Mouse (Mus musculus) forebrain, embryonic 12.5 days (tissue): ENCODE data around the gene Bad. TPM values are rescaled to one million over a fixed set of nuclear protein-coding genes. Genes with fewer than 3 reads are reported as not detected.
"Not testable (repeated sequence)": the region's sequence is repeated elsewhere in the genome, so short reads cannot be mapped to it uniquely, and the experiment has no call there.

ENCODE experiments used
- ATAC-seq: fragments of 200-750 bp; cut with Nextera tagmentation; 2 replicates; pipeline ENCODE4 v1.8.0; 2017; ENCODE audit warnings: moderate TSS enrichment; ENCODE audit not compliant: low FRiP score
- H3K27ac ChIP-seq: fragments of 300-500 bp; sonication (generic); 2 replicates; pipeline ENCODE4 v1.5.1; 2016; ENCODE audit warnings: mild to moderate bottlenecking
- H3K27me3 ChIP-seq: fragments of 300-500 bp; sonication (generic); 2 replicates; pipeline ENCODE4 v1.6.1; 2016; ENCODE audit warnings: mild to moderate bottlenecking
- H3K36me3 ChIP-seq: fragments of 300-500 bp; sonication (generic); replicated peaks from 2 replicates; pipeline ENCODE4 v1.6.1; 2016; ENCODE audit warnings: mild to moderate bottlenecking
- H3K4me1 ChIP-seq: fragments of 300-500 bp; sonication (generic); 2 replicates; pipeline ENCODE4 v1.6.1; 2016
- H3K4me2 ChIP-seq: fragments of 300-500 bp; sonication (generic); 2 replicates; pipeline ENCODE4 v1.6.1; 2016; ENCODE audit warnings: mild to moderate bottlenecking, moderate library complexity
- H3K4me3 ChIP-seq: fragments of 300-500 bp; sonication (generic); replicated peaks from 2 replicates; pipeline ENCODE4 v1.5.1; 2016; ENCODE audit warnings: mild to moderate bottlenecking
- H3K9ac ChIP-seq: fragments of 300-500 bp; sonication (generic); 2 replicates; pipeline ENCODE4 v1.6.1; 2016; ENCODE audit warnings: mild to moderate bottlenecking
- H3K9me3 ChIP-seq: fragments of 300-500 bp; sonication (generic); 2 replicates; pipeline ENCODE4 v1.6.1; 2016
- WGBS: fragments of 180-500 bp; shearing (Covaris S2); methylation state at CpG from one replicate; pipeline ENCODE4 v1.1.7; 2016; 5-methylcytosine and 5-hydroxymethylcytosine counted together
- polyA plus RNA-seq: library from polyadenylated mRNA; unstranded; fragments of >200 nt; fragmentation: Nextera tagmentation; extraction: Ambion mirVana; gene quantifications from 2 replicates; pipeline ENCODE4 v1.2.1, GENCODE M21; 2016

The Bad gene
- polyA plus RNA-seq, 1 experiment from 2014 or later: 65.3 TPM

DNA sequence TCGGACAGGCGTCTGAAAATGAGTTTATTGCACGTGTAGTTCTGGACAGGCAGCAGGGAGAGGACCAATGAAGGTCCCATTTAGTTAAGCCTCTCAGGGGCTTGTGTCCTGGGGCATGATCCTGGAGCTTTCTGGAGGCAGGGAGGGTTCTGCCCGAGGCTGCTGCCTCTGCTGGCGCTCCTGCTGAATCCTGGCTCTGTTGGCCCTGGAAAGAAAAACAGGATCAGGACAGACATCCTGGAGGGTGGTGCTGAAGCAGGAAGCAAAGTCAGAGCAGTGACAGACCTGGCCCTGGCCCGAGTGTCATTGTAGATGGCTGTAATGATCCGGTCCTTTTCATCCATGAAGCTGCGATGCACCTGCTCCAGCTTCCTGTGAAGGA lies 46.2 kb downstream of the Bad start:
- peak overlapping the region; percentile 85 for H3K27ac ChIP-seq
- peaks cover 15% of the 10 kb centered on the region for H3K36me3 ChIP-seq
- H3K27me3 ChIP-seq: no peaks in the 10 kb centered on the region
- 6% methylated on average over 8 of the region's 8 CpGs for whole genome bisulfite sequencing
- H3K4me3 ChIP-seq: peak overlapping the region; percentile 84
- peaks cover 38% of the 10 kb centered on the region for H3K4me1 ChIP-seq
- H3K9ac ChIP-seq: peak overlapping the region; percentile 96
- H3K4me2 ChIP-seq: peak overlapping the region; percentile 96
- ATAC-seq: no peak
- H3K9me3 ChIP-seq: no peaks in the 10 kb centered on the region

DNA sequence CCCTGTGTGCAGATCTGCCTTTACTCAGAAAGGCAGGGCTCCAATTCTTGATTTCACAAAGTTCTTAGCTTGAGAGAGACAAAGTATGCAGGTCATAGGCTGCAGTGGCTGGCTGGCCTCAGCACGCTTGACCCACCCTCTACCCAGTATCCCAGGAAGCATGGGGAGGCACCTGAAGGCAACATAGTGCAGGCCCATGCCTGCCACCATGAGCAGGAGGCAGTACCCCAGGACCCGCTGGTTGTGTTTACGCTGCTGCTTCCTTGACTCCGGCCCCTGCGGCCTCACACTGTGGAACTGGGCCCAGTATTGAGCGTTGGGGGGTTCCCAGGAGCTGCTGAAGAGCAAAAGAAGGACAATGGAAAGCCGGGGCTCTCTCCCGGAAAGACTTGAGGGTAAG lies 47.6 kb downstream of the Bad start:
- no peak overlapping the region for H3K4me2 ChIP-seq
- no peak overlapping the region for H3K27ac ChIP-seq
- peaks cover 15% of the 10 kb centered on the region for H3K36me3 ChIP-seq
- no peak overlapping the region for H3K9ac ChIP-seq
- no peaks in the 10 kb centered on the region for H3K9me3 ChIP-seq
- no peak for ATAC-seq
- H3K4me1 ChIP-seq: peaks cover 41% of the 10 kb centered on the region
- no peaks in the 10 kb centered on the region for H3K27me3 ChIP-seq
- 93% methylated on average over 8 of the region's 8 CpGs for WGBS
- H3K4me3 ChIP-seq: no peak overlapping the region

- Histone ChIP-seq H3K9ac (no peak overlapping the region), H3K4me2 (no peak overlapping the region), H3K4me1 (peaks cover 55% of the 10 kb centered on the region), H3K9me3 (no peaks in the 10 kb centered on the region), H3K4me3 (no peak overlapping the region), H3K27ac (no peak overlapping the region), H3K27me3 (no peaks in the 10 kb centered on the region), H3K36me3 (0 out of 2 replicates have a peak, but pooled peaks cover 4% of the 10 kb centered on the region)
- WGBS: 91% methylated on average over 6 of the region's 6 CpGs
- no peak for ATAC-seq
Observed at GRCm38 (mm10) chr19:6990712-6991111, 49.1 kb downstream of the Bad start.

DNA sequence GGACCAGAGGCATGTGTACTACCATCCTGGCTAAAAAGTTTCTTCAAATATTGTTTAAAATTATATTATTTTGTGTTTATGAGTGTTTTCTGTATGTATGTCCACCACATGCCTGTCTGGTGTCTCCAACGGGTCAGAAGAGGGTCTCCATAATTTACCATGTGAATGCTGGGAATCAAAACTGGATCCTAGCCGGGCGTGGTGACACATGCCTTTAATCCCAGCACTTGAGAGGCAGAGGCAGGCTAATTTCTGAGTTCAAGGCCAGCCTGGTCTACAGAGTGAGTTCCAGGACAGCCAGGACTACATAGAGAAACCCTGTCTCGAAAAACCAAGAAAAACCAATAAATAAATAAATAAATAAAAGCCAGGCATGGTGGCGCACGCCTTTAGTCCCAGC lies 49.5 kb downstream of the Bad start:
- not testable (repeated sequence) for H3K4me2 ChIP-seq, H3K9me3 ChIP-seq, H3K36me3 ChIP-seq, H3K4me3 ChIP-seq, ATAC-seq, H3K27me3 ChIP-seq, H3K9ac ChIP-seq, H3K27ac ChIP-seq
- 92% methylated on average over 6 of the region's 6 CpGs for WGBS
- H3K4me1 ChIP-seq: peaks cover 54% of the 10 kb centered on the region

DNA sequence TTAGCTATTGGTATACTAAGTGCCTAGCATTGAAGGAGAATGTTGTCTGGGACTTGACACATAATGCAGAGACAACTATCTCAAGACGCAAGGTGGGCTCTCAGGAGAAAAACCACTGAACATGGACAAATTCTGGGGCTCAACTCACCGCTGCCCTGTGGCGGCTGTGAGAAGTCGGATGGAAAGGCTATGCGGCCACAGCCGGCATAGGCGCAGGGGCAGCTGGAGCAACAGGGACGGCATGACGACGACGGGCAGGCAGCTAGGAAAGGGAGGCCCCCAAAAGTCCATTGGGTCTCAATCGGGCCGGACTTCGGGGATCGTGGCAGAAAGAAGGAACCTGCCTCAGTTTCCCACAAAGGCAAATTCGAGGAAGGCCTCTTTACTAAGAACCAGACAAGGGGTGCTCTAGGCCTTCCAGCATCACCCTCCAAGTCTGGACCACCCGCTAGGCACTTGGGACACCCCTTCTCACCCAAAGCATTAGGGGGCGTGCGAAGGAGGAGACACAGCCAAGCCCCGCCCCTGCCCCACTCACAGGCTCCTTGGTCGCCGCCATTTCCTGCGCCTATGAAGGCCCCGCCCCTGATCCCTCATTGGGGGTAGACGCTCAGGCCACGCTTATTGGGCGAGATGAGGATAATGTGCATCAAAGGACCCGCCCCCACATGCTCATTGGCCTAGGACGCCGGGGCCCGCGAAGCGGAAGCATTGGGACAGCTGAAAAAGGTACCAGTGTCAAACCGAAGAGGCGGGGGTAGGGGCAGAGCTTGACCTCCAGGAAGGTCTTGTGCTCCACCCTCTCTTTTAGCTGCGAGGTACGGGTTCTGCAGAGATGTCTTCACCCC lies 50.6 kb downstream of the Bad start, which contains the start of gene Dnajc4:
TSS of gene Dnajc4 (minus strand) at position 562 of the 848 bp plus-strand sequence.
- Histone ChIP-seq H3K4me2 (peak within 1 kb of the TSS; percentile 95), H3K36me3 (0 out of 2 replicates have a peak, but pooled peaks cover 4% of the 10 kb centered on the region), H3K9me3 (no peaks in the 10 kb centered on the region), H3K9ac (peak within 1 kb of the TSS; percentile 77), H3K27me3 (no peaks in the 10 kb centered on the region), H3K27ac (peak within 1 kb of the TSS; percentile 65; the same call in 1 of the 2 replicates), H3K4me1 (peaks cover 54% of the 10 kb centered on the region), H3K4me3 (peak within 1 kb of the TSS; percentile 56)
- WGBS: 2% methylated on average over 37 of the region's 37 CpGs
- ATAC-seq: peak; percentile 94

- 59% methylated on average over 14 of the region's 14 CpGs for WGBS
- Histone ChIP-seq H3K27ac (peak overlapping the region; percentile 65; the same call in 1 of the 2 replicates), H3K4me3 (peak overlapping the region; percentile 56), H3K27me3 (no peaks in the 10 kb centered on the region), H3K4me2 (peak overlapping the region; percentile 95), H3K9me3 (no peaks in the 10 kb centered on the region), H3K4me1 (peaks cover 50% of the 10 kb centered on the region), H3K36me3 (0 out of 2 replicates have a peak, but pooled peaks cover 4% of the 10 kb centered on the region), H3K9ac (peak overlapping the region; percentile 65)
- no peak for ATAC-seq
Observed at GRCm38 (mm10) chr19:6993011-6993770, 51.5 kb downstream of the Bad start.

DNA sequence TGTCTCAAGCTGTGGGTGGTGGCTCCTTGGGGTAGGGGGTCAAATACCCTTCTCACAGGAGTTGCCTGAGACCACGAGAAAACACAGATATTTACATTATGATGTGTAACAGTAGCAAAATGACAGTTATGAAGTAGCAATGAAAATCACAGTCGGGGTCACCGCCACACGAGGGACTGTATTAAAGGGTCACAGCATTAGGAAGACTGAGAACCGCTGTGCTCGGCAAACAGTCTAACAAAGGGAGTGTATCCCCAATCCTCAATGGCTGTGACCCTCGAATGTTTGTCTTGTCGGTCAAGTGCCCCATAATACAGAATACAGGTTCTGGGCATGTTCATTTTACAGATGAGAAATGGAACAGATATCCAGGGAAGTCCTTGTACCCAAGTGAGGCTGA lies 52.3 kb downstream of the Bad start:
- Histone ChIP-seq H3K4me2 (no peak overlapping the region), H3K4me1 (peaks cover 49% of the 10 kb centered on the region), H3K4me3 (no peak overlapping the region), H3K9ac (no peak overlapping the region), H3K9me3 (no peaks in the 10 kb centered on the region), H3K36me3 (peaks cover 9% of the 10 kb centered on the region), H3K27ac (no peak overlapping the region), H3K27me3 (no peaks in the 10 kb centered on the region)
- WGBS: 88% methylated on average over 8 of the region's 8 CpGs
- ATAC-seq: no peak

DNA sequence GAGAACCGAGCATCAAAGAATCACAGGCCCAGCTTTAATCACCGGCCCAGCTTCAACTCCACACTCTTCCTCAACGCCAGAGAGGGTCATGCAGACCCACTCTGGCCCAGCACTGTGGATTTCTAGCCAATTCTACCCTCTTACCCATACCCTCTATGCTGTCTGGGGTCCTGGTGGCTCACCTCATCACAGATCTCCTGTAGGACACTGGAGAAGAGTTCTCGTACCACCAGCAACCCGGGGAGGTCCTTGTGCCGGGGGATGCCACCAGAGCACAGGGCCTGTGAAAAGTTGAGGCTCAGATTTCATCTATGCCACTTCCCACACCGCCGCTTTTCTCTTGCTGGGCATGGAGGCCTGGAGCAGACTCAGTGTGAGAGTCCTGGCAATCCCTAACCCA lies 52.8 kb downstream of the Bad start:
- Histone ChIP-seq H3K9ac (no peak overlapping the region), H3K27ac (no peak overlapping the region), H3K36me3 (peaks cover 11% of the 10 kb centered on the region), H3K4me1 (peaks cover 49% of the 10 kb centered on the region), H3K27me3 (no peaks in the 10 kb centered on the region), H3K4me2 (no peak overlapping the region), H3K4me3 (no peak overlapping the region), H3K9me3 (no peaks in the 10 kb centered on the region)
- no peak for ATAC-seq
- 91% methylated on average over 8 of the region's 8 CpGs for WGBS

GRCm38 (mm10) chr19:6995255-6995991 lies 53.8 kb downstream of the Bad start:
- peaks cover 49% of the 10 kb centered on the region for H3K4me1 ChIP-seq
- H3K27ac ChIP-seq: 0 out of 2 replicates have a peak overlapping the region, but pooled peaks have one; percentile 47
- ATAC-seq: no peak

GRCm38 (mm10) chr19:6996006-6996405 lies 54.3 kb downstream of the Bad start, which contains the start of the genes Nudt22 and Trpt1:
Gene Nudt22, minus strand, starts transcription at chr19:6996117.
Gene Trpt1, plus strand, starts transcription at chr19:6996131.
- H3K4me1 ChIP-seq: peaks cover 49% of the 10 kb centered on the region

More at GRCm38 (mm10) chr19:6995255-6995991, 53.8 kb downstream of the Bad start:
- Histone ChIP-seq H3K27me3 (no peaks in the 10 kb centered on the region), H3K4me3 (peak overlapping the region; percentile 56), H3K9me3 (no peaks in the 10 kb centered on the region), H3K4me2 (peak overlapping the region; percentile 85), H3K9ac (peak overlapping the region; percentile 68), H3K36me3 (peaks cover 19% of the 10 kb centered on the region)
- WGBS: 51% methylated on average over 20 of the region's 21 CpGs

GRCm38 (mm10) chr19:6997721-6998290 lies 56.1 kb downstream of the Bad start:
- WGBS: 82% methylated on average over 9 of the region's 9 CpGs
- Histone ChIP-seq H3K4me3 (no peak overlapping the region), H3K36me3 (peaks cover 20% of the 10 kb centered on the region), H3K9ac (no peak overlapping the region), H3K27ac (no peak overlapping the region), H3K4me2 (no peak overlapping the region), H3K9me3 (no peaks in the 10 kb centered on the region), H3K4me1 (peaks cover 41% of the 10 kb centered on the region), H3K27me3 (no peaks in the 10 kb centered on the region)
- ATAC-seq: no peak

More at GRCm38 (mm10) chr19:6996006-6996405, 54.3 kb downstream of the Bad start, which contains the start of the genes Nudt22 and Trpt1:
- H3K4me3 ChIP-seq: peak within 1 kb of the TSS; percentile 56
- H3K36me3 ChIP-seq: peaks cover 20% of the 10 kb centered on the region
- WGBS: under 1% methylated on average over 24 of the region's 24 CpGs
- H3K4me2 ChIP-seq: peak within 1 kb of the TSS; percentile 85
- H3K27me3 ChIP-seq: no peaks in the 10 kb centered on the region
- no peaks in the 10 kb centered on the region for H3K9me3 ChIP-seq
- H3K27ac ChIP-seq: peak within 1 kb of the TSS; percentile 62
- peak; percentile 78 for ATAC-seq
- peak within 1 kb of the TSS; percentile 68 for H3K9ac ChIP-seq
